Mouse (Mus musculus): ENCODE measurements around the gene Sec31a.

- TF ChIP-seq GATA1 (IDR thresholded peaks at IDR 0.05; ENCODE audit: borderline replicate concordance, low read length) (no peak), FLI1 (IDR thresholded peaks at IDR 0.05; ENCODE audit: low read length) (no peak)
Observed at GRCm38 (mm10) chr5:100369093-100369492, 46.9 kb downstream of the Sec31a start.
